Mouse (Mus musculus): ENCODE results near the gene Srpk2.
"Not testable (repeated sequence)": the region's sequence is repeated elsewhere in the genome, so short reads cannot be mapped to it uniquely, and the experiment has no call there.

Srpk2 gene

DNA sequence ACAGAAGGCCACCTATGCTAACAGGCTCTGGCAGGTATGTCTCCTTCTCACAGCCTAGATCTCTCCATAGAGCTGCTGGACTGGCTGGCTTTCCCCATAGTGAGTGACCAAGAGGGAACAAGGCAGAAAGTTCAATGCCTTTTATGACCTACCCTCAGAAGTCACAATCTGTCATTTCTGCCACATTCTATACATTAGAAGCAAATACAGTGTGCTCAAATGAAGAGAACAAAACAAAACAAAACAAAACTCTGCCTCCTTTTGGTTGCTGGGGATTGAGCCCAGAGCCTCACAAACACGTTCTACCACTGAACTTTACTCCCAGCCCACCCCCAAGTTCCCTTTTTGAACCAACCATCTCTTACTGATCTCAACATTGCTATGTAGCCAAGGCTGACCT is at the start of gene Srpk2:
Gene Srpk2, minus strand, starts transcription at position 101 of the 400 bp plus-strand sequence.
- in situ Hi-C loops (cut with MboI, MseI) = no loop called here

DNA sequence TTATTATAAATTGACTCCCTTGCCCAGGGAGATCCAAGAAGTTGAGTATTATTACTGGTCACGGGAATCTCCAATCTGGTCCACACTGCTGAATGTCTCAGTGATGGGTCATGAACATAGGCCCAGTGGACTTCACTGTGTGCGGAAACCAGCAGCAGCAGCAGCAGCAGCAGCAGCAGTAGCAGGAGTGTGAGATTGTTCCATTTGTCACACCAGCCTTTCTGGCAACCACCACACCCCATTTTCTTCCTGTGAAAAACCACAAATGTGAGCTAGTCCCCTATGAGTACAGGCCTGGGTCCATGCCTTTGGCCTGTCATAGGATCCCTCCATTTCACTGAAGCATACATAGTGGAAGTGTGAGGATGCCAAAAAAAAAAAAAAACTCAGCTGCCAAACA is 37.5 kb upstream of the Srpk2 start:
- in situ Hi-C loops (cut with MboI, MseI) = no loop called here

DNA sequence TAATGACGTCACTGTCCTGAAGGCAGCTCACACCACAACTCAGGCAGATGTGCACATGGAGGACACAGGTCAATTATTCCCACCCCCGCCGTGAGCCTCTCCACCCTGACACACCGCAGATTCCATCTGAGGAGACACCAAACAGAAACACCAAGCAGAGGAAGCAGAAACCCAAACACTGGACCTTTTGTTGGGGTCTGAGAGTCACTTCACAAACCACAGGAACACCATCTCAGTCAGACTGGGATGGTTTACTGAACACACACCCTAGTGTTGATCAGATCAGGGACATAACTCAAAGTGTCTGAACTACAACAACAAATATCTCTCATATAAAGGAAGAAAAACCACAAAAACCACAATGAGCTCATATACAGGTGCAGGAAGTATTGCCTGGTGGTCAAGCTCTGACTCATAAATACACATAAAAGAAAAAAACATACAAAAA is 34.5 kb upstream of the Srpk2 start:
- in situ Hi-C loops (cut with MboI, MseI) = no loop called here

DNA sequence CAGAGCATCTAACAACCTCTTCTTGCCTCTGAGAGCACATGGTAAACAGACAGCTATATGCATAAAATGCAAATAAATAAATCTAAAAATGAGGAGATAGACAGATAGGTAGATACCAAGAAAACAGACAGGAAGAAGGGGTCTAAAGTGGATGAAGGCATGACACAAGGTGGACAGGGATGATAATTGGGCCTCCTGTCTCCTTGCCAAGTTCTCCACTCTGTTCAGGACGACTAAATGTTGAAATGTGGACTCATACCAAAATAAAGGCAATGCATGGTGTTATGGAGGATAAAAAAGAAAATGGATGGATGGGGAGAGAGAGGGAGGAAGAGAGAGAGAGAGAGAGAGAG is 33.7 kb upstream of the Srpk2 start:
- in situ Hi-C loops (cut with MboI, MseI) = no loop called here

DNA sequence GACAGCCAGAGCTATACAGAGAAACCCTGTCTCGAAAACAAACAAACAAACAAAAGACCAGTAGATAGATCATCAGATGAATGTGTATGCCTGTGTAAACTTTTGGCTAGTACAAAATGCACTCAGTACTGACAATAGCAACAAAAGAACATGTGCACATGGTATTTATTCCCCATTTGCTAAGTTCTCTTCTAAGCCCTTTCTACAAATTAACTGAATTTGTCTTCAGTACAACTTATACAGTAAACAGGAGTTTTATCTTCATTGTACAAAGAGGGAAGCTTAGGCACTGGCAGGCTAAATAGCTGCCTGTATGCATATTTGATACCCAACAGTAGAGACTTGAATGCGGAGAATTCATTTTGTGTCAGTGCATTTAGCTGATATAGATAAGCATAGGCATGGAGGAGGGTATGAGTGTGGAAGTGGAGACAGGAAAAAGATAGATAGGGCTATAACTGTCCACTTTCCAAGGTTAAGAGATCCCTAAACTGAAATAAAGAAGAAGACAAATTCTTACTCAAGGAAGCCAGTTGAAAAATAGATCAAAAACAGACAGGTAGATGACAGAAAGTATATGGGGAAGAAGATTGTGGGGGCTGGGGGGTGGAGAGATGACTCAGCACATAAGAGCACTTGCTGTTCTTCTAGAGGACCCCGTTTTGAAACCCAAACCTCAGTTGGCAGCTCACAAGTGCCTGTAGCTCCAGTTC is 33.2 kb upstream of the Srpk2 start:
- in situ Hi-C loops (cut with MboI, MseI) = no loop called here

DNA sequence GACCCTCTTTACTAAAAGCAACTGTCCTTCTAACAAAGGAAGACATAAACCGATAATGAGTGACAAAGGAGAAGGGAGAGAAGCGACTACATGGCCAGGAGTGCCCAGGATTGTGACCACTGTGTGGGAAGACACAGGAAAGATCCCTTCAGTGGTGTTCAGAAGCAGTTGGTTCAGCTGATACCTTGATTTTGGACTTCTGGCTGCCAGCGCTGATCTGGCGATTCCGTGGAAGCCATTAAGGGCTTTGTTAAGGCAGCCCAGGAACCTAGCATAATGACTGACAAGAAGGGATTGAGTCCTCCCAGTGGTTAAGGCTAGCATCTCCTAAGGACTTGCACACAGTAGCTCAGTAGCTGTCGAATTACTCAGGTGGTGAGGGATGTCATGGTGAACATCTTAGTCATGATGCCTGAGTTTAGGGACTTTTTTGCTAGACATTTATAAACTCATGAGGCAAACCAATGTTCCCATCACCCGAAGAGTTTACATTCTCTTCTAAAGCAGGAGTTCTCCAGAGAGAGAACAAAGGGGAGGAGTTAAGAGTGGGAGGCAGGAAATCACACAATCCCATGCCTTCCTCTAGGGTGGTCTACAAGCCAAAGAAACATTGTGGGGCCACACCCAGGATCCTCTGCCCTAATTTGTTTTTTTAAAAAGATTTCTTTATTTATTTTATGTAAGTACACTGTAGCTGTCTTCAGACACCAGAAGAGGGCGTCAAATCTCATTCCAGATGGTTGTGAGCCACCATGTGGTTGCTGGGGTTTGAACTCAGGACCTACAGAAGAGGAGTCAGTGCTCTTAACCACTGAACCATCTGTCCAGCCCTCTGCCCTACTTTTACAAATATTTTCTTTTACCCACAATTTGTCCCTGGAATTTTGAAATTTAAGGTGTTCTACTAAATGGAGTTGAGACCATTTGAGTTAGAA is 29.3 kb upstream of the Srpk2 start:
- in situ Hi-C loops (cut with MboI, MseI) = no loop called here

DNA sequence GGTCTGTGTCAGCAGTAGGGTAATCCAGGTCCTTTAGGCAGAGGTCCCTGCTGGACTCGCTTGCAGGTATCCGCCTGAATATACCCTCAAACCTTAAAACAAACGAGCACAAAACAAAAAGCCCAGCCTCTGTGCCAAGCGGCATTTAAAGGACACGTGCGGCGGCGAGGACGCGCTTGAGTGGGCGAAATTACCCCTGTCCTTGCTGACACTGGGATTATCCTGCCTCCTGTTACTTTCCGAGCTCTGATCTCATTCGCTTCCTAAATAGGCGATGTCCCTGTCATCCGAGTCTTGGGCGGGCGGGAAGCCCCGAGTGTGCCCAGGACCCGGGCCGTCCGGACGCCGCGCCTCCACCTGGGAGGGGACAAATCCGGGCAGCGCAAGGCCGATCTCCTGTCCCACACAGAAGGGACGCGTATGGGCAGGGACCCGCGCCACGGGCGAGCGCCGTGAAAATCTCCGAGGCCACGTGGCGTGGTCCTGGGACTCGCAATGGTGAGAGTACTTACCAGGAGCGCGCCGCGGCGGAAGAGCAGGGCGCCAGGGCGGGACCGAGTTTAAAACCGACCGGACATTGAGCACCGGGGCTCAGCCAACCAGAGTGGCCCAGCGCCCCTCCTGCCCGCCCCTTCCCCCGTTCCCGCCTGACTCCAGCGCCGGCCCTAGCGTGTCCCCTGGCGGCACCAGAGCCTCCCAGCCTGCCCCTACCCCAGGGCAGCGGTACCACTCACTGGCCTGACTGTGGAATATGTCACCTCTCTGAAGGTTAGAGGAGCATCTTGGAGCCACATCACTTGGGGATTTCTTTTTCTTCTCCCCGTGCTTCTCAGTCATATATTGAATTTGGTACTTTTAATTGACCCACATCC is 27.9 kb upstream of the Srpk2 start:
- in situ Hi-C loops (cut with MboI, MseI) = no loop called here

DNA sequence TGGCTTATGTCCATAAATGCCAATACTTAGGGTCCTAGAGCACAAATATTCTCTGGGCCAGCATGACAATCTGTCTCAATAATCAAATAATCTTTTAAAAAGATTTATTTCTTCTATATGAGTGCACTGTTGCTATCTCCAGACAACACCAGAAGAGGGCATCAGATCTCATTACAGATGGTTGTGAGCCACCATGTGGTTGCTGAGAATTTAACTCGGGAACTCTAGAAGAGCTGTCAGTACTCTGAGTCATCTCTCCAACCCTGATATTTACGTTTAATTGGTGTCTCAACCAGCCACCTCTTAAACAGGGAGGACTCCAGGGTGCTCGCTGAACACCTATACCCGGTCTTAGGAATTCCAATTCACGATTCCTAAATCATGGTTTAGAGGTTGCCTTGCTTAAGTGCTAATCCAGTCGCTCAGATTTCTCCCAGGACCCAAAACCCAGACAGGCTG is 27.3 kb upstream of the Srpk2 start:
- in situ Hi-C loops (cut with MboI, MseI) = not testable (repeated sequence)

DNA sequence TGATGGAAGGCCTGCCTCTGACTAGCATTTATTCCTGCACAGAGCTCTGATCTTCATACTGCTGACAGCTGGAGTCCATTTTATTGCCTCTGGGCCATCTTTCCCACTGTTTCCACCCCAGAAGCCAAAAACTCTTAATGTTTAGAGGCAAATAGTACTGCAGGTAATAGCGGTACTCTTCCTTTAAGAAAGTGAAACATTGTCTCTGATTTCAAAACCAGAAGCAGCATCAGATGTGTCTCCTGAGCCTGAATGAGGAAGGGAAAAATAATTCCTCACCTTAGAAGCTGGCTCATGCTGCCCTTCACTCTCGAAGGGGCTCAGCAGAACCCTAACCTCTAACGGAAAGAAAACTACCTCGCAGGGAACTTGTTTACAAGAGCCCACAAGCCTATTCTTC is 26.8 kb upstream of the Srpk2 start:
- in situ Hi-C loops (cut with MboI, MseI) = no loop called here

GRCm38 (mm10) chr5:23709661-23710060 is 25.2 kb upstream of the Srpk2 start:
- in situ Hi-C loops (cut with MboI, MseI) = no loop called here

- in situ Hi-C loops (cut with MboI, MseI) = not testable (repeated sequence)
Observed at GRCm38 (mm10) chr5:23706601-23707597, 22.5 kb upstream of the Srpk2 start.

DNA sequence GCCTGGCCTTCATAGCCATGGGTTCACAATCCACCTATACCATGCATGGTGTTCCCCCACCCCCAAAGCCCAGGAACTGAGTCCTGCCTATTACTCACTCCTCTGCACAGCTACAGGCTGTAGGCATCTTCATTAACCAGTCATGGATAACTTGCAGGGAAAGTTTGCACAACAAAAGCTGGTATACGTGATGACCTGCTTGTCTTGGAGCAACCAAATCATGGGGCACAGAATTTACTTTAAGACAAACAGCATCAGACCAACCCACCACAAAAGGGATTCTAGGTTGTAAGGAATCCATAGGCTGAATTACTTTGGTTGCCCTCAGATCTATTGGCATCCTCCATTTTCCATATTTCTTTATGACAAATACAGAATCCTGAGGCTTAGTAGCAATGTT is 13.0 kb upstream of the Srpk2 start:
- in situ Hi-C loops (cut with MboI, MseI) = no loop called here

DNA sequence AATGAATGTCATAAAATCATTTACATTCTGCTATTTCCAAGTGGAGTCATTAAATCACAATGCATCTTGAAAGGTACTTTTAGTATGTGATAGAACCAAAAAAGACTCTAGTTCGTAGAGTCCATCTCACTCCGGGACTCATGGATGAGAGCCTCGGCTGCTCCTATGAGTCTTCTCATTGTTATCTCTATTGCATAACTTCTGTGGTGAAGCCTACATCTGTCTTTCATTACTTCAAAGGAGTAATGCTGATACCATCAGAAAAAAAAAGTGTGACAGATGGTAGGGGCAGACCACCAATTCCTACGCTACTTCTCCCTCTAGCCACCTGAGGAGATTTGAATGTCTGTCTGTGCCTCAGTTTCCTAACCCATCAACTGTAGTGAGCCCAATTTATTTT is 986 bp downstream of the Srpk2 start:
- in situ Hi-C loops (cut with MboI, MseI) = no loop called here

GRCm38 (mm10) chr5:23679006-23679405 is 5.4 kb downstream of the Srpk2 start:
- in situ Hi-C loops (cut with MboI, MseI) = no loop called here

GRCm38 (mm10) chr5:23677883-23678282 is 6.5 kb downstream of the Srpk2 start:
- in situ Hi-C loops (cut with MboI, MseI) = no loop called here

DNA sequence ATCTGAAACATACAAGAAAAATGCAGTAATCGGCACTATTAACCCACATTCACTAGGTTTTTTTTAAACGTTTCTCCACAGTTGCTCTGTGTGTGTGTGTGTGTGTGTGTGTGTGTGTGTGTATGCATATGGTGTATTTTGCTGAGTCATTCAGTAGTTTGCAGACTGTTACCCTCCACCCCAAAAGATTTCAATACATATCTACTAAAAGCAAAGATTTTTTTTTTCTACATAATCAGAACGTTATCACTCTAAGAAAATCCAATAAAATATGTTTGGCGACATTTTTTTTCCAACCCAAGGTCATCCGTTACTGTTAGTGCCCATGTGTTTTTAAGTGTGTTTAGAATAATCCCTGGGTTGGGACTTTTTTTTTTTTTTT is 7.4 kb downstream of the Srpk2 start:
- in situ Hi-C loops (cut with MboI, MseI) = no loop called here

DNA sequence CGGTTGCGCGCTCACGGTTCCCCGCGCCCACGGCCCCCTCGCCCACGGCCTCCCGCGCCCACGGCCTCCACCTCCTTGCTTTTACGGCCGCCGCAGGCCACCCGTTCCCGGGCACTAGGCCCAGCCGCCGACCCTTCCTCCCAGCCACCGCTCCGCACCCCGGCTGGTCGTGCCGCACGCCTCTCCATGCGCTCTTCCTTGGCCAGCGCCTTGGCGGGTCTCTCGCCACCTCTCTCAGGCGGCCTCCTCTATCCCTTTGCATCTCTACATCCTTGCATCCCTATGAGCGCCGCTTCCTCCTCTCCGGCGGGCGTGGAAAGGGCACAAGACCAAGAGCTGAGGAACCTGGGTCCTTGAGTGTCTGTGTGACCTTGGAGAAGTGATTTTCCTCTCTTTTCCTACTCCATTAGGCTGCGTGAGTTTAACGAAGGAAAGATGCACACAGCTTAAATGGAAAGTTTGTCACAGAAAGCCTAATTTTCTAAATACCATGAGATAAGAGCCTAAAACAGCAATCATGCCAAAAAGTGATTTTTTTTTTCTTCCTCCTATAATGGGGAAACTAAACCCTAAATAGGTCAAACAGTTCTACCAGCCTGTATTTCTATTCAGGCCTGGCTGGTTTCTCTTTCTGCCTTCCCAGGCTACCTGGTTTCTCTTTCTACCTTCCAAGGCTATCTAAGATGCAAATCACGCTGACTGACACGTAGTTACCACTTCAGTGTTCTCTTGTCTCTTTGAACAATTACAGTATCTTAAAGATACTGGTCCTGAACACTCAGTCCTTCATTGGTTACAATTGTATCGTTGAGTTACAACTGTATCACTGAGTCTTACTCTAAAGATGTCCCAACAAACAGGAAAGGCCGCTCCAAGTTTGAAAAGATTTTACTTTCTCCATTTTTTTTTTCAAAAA is 8.0 kb downstream of the Srpk2 start:
- in situ Hi-C loops (cut with MboI, MseI) = no loop called here

GRCm38 (mm10) chr5:23675499-23676155 is 8.8 kb downstream of the Srpk2 start:
- in situ Hi-C loops (cut with MboI, MseI) = no loop called here

Measured in T-helper 17 cell (primary cell).